Mouse (Mus musculus) lung, postnatal 0 days (tissue): Measurements from ENCODE around the gene Cdt1. TPM values are rescaled to one million over a fixed set of nuclear protein-coding genes. Genes with fewer than 3 reads are reported as not detected.

Source experiments
- ATAC-seq: fragments of 200-750 bp; cut with Nextera tagmentation; 2 replicates; pipeline ENCODE4 v1.8.0; 2017; ENCODE audit warnings: moderate library complexity
- DNase-seq: peaks from one replicate; pipeline ENCODE4 v3.0.0-alpha.2; 2016; ENCODE audit warnings: low spot score
- H3K27ac ChIP-seq: fragments of 300-500 bp; sonication (generic); 2 replicates; pipeline ENCODE4 v1.5.1; 2014; ENCODE audit warnings: antibody characterized with exemption, mild to moderate bottlenecking, low read length, mixed read lengths
- H3K27me3 ChIP-seq: fragments of 300-500 bp; sonication (generic); replicated peaks from 2 replicates; pipeline ENCODE4 v1.6.1; 2014; ENCODE audit warnings: low read length, mixed read lengths; ENCODE audit not compliant: insufficient read depth
- H3K36me3 ChIP-seq: fragments of 300-500 bp; sonication (generic); 2 replicates; pipeline ENCODE4 v1.6.1; 2014; ENCODE audit warnings: low read length, mixed read lengths; ENCODE audit not compliant: insufficient read depth
- H3K4me1 ChIP-seq: fragments of 300-500 bp; sonication (generic); 2 replicates; pipeline ENCODE4 v1.6.1; 2014; ENCODE audit warnings: antibody characterized with exemption, low read depth, low read length, mixed read lengths; ENCODE audit not compliant: insufficient read depth
- H3K4me2 ChIP-seq: fragments of 300-500 bp; sonication (generic); replicated peaks from 2 replicates; pipeline ENCODE4 v1.6.1; 2014; ENCODE audit warnings: low read depth, mild to moderate bottlenecking, low read length, moderate library complexity, mixed read lengths
- H3K4me3 ChIP-seq: fragments of 300-500 bp; sonication (generic); 2 replicates; pipeline ENCODE4 v1.5.1; 2014; ENCODE audit warnings: low read depth, low read length
- H3K9ac ChIP-seq: fragments of 300-500 bp; sonication (generic); replicated peaks from 2 replicates; pipeline ENCODE4 v1.6.1; 2014; ENCODE audit warnings: low read depth, mild to moderate bottlenecking
- H3K9me3 ChIP-seq: fragments of 300-500 bp; sonication (generic); 2 replicates; pipeline ENCODE4 v1.6.1; 2016; ENCODE audit warnings: low read length, mixed read lengths
- CTCF ChIP-seq: IDR thresholded peaks from 2 replicates; pipeline ENCODE4 v1.5.1; 2016; ENCODE audit warnings: antibody characterized with exemption, mild to moderate bottlenecking
- EP300 ChIP-seq: IDR thresholded peaks from 2 replicates; pipeline ENCODE4 v1.6.1; 2016; ENCODE audit warnings: antibody characterized with exemption, mild to moderate bottlenecking, control low read depth
- WGBS: fragments of 180-500 bp; shearing (Covaris S2); extraction: QIAGEN DNeasy Blood & Tissue Kit; methylation state at CpG from one replicate; pipeline ENCODE4 v1.1.7; 2014; 5-methylcytosine and 5-hydroxymethylcytosine counted together
- microRNA-seq: library from miRNA; unstranded; fragments of <30 nt; microRNA quantifications from one replicate; pipeline ENCODE4, GENCODE M21; 2016
- polyA plus RNA-seq: library from polyadenylated mRNA; unstranded; fragments of >200 nt; fragmentation: Nextera tagmentation; extraction: Ambion mirVana; gene quantifications from 2 replicates; pipeline ENCODE4 v1.2.1, GENCODE M21; 2015

Gene Cdt1
- polyA plus RNA-seq, 1 experiment from 2014 or later, result 7.4 TPM

GRCm38 (mm10) chr8:122620446-122620845, 52.6 kb downstream of the Cdt1 start:
- H3K4me1 ChIP-seq, result no peaks in the 10 kb centered on the region
- DNase-seq (no peak), ATAC-seq (no peak)
- H3K4me3 ChIP-seq, result no peak overlapping the region
- H3K27me3 ChIP-seq, result no peaks in the 10 kb centered on the region
- H3K9ac ChIP-seq, result no peak overlapping the region
- H3K4me2 ChIP-seq, result no peak overlapping the region
- no peaks in the 10 kb centered on the region for H3K36me3 ChIP-seq
- WGBS, result 35% methylated on average over 5 of the region's 5 CpGs
- H3K9me3 ChIP-seq, result no peaks in the 10 kb centered on the region
- no peak for TF ChIP-seq CTCF
- no peak for TF ChIP-seq EP300
- no peak overlapping the region for H3K27ac ChIP-seq

- Histone ChIP-seq H3K9me3 (no peaks in the 10 kb centered on the region), H3K9ac (no peak within 1 kb of the TSS), H3K4me1 (no peaks in the 10 kb centered on the region), H3K27me3 (no peaks in the 10 kb centered on the region), H3K27ac (no peak within 1 kb of the TSS), H3K4me2 (no peak within 1 kb of the TSS), H3K36me3 (no peaks in the 10 kb centered on the region), H3K4me3 (no peak within 1 kb of the TSS)
- TF ChIP-seq CTCF (no peak), EP300 (no peak)
- DNase-seq, result no peak
- ATAC-seq, result no peak
- 61% methylated on average over 6 of the region's 6 CpGs for WGBS
Measured at GRCm38 (mm10) chr8:122622727-122623126, 54.9 kb downstream of the Cdt1 start, which contains the start of gene Pabpn1l. Gene Pabpn1l, minus strand, starts transcription at chr8:122622739.

Small RNA genes within 50 kb of the gene (microRNA-seq; reads per million reads assigned to microRNA genes)
- gene Mir6396, result not detected

Other genes starting within 250 kb of the Cdt1 start
- not detected in 2 replicates for gene Trhr2, start 207.3 kb upstream of the Cdt1 start, polyA plus RNA-seq
- 20.2 and 22.2 TPM in 2 replicates for gene Zc3h18, start 191.4 kb upstream of the Cdt1 start, polyA plus RNA-seq
- not detected in 2 replicates for gene Il17c, start 146.0 kb upstream of the Cdt1 start, polyA plus RNA-seq
- 401 and 429 TPM in 2 replicates for gene Cyba, start 135.1 kb upstream of the Cdt1 start, polyA plus RNA-seq
- 29.2 and 31.2 TPM in 2 replicates for gene Mvd, start 124.6 kb upstream of the Cdt1 start, polyA plus RNA-seq
- 1.2 and 1.5 TPM in 2 replicates for gene Snai3, start 107.3 kb upstream of the Cdt1 start, polyA plus RNA-seq
- gene Rnf166, start 92.0 kb upstream of the Cdt1 start, polyA plus RNA-seq, result 49.4 and 52.7 TPM in 2 replicates
- 21.2 and 25.9 TPM in 2 replicates for gene Ctu2, start 91.9 kb upstream of the Cdt1 start, polyA plus RNA-seq
- 27.3 and 31.3 TPM in 2 replicates for gene Piezo1, start 16.7 kb upstream of the Cdt1 start, polyA plus RNA-seq
- 203 and 206 TPM in 2 replicates for gene Aprt, start 8.9 kb downstream of the Cdt1 start, polyA plus RNA-seq
- 14.3 and 14.5 TPM in 2 replicates for gene Galns, start 43.4 kb downstream of the Cdt1 start, polyA plus RNA-seq
- 66.8 and 70.0 TPM in 2 replicates for gene Trappc2l, start 43.6 kb downstream of the Cdt1 start, polyA plus RNA-seq
- 0.12 TPM in 1 of 2 replicates, not detected in the other for gene Pabpn1l, start 54.7 kb downstream of the Cdt1 start, polyA plus RNA-seq
- 15.0 and 17.0 TPM in 2 replicates for gene Cbfa2t3, start 131.1 kb downstream of the Cdt1 start, polyA plus RNA-seq
- 10.9 TPM in 2 replicates for gene Acsf3, start 207.5 kb downstream of the Cdt1 start, polyA plus RNA-seq